Mouse (Mus musculus) kidney, postnatal 10 days (tissue): ENCODE data around the gene March6.

Source experiments
- DNase-seq: peaks from one replicate; pipeline ENCODE4 v3.0.0; 2021; ENCODE audit warnings: mixed read lengths

March6 gene

GRCm38 (mm10) chr15:31542013-31542958 lies 11.4 kb upstream of the March6 start:
- peak; percentile 63 for DNase-seq

- DNase-seq = no peak
Measured at GRCm38 (mm10) chr15:31540513-31540802, 9.6 kb upstream of the March6 start.

- DNase-seq = no peak
Measured at GRCm38 (mm10) chr15:31539643-31540512, 9.0 kb upstream of the March6 start.

DNA sequence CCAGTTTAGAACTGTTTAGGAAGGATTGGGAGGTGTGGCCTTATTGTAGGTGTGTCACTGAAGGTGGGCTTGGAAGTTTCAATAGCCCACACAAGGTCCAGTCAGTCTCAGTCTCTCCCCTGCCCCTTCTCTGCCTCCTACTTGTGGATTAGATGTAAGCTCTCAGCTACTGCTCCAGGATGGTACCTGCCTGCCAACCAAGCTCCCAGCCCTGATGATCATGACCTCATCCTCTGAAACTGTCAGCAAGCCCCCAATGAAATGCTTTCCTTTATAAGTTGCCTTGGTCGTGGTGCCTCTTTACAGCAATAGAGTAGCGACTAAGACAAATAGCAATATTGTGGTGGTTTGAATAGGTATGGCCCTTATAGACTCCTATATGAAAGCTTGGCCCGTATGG lies 7.5 kb upstream of the March6 start:
- no peak for DNase-seq

- no peak for DNase-seq
Measured at GRCm38 (mm10) chr15:31537706-31538105, 6.9 kb upstream of the March6 start.

DNA sequence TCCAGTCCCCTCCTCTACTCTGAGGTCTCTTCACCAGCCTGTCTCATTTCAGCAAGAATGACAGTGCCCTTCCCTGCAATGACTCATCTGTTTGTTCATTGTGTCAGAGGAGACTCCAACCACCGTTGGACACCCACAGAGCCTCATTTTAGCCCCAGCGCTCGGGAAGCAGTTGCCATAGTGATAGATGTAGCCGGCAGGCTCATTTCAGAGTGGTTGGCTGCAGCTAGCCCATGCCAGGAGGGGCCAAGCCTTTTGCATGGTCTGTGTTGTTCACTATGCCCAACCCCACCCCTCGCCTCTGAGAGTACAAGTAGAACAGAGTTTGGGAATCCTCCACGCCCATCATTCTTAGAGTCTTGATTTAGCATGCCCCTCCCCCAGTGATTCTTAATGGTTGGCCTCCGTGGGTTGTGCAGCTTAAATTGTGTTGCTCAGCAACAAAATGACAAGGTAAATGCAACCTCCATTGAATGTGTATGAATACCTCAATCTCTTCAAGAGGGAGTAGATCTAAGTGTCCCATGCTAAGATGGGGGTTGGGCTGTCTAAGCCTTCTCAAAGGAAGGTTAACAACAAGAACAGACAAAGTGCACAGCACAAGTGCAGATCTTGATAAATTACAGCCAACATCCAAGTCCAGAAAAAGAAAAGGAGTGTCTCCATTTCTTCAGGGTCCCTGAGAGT lies 5.3 kb upstream of the March6 start:
- no peak for DNase-seq

GRCm38 (mm10) chr15:31535259-31535855 lies 4.5 kb upstream of the March6 start:
- DNase-seq = no peak

GRCm38 (mm10) chr15:31534421-31535258 lies 3.8 kb upstream of the March6 start:
- no peak for DNase-seq

- no peak for DNase-seq
Measured at GRCm38 (mm10) chr15:31533529-31533928, 2.7 kb upstream of the March6 start.

- DNase-seq = no peak
Measured at GRCm38 (mm10) chr15:31532331-31533021, 1.6 kb upstream of the March6 start.

DNA sequence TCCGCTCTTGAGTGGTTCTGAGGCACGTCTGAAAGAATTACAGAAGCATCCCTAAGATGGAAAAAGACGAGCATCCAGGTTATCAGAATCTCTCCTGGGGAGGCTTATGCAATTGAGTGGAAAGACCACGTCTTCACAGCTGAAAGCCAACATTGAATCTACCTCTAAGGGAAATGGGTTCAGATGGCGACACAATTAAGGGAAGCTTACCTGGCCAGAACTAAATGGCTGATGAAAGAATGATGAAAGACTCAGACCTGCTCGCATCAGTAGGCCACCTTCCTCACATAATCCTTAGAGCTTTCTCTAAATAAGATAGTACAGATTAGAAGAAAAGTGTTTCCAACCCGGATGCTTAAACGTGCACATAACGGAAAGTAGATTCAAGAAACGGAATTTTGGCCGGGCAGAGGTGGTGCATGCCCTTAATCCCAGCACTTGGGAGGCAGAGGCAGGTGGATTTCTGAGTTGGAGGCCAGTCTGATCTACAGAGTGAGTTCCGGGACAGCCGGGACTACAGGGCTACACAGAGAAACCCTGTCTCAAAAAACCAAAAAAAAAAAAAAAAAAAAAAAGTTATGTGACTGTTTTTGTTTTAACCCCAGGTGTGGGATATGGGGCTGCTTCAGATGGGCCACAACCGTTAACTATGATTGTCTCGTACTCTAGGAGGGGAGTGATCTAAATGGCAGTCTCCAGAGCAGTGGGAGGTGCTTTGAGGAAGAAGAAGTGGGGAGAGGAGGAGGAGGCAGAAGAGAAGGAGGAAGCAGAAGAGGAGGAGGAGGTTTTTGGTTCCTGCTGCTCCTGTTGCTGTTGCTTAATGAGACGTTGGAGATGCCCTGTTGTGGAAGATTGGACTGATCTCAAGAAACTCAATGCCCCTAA lies 835 bp upstream of the March6 start:
- DNase-seq = no peak

GRCm38 (mm10) chr15:31529811-31530658 lies 818 bp downstream of the March6 start:
- DNase-seq = peak; percentile 69

DNA sequence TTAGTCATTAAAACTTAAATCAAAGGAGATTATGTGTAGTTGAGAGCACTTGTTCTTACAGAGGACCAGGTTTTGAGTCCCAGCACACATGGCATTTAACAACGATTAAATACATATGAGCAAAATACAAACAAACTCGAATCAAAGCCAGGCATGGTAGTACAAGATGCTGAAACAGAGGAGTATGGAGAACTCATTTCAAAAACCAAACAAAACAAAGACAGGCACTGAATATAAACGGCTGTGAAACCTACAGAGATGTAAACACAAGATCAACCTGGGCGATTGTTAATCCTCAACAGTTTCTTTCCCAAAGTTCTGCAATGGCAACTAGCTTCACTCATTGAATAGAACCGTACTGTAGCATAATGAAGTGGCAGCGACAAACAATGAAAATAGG lies 1.8 kb downstream of the March6 start:
- DNase-seq = no peak

DNA sequence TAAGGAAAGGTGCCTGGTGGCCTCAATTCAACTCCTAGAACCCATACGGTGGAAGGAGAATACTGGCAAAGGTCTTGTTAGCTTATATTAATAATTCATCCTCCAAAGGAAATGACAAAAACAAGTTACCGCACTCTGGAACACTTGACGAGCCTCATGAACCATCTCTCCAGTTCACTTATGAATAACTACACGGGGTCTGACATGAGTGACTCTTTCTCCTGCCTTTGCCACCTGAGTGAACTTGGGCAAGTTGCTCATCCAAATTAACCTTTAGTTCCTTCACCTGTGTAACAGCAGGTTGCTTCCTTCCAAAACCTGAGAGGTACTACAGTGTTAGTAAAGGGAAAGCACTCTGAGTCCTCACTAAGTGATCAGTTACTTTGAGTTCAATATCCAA lies 2.4 kb downstream of the March6 start:
- DNase-seq = no peak

DNA sequence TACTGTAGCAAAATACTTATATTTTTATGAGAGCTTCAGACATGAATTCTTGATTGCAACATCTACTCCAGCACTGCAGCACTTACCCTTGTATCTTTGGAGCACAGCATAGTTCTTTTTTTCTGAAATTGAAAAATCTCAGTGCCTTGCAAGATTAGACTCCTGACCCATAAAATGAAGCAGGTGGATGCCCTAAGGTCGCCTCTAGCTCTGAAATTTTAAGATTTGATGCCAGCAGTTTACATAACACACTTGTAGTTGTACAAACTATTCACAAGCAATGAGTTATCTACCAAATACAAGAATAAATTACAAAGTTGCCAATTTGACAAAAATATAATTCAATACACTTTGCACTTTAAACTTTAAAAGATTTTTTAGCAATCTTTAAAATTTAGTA lies 4.4 kb downstream of the March6 start:
- no peak for DNase-seq

DNA sequence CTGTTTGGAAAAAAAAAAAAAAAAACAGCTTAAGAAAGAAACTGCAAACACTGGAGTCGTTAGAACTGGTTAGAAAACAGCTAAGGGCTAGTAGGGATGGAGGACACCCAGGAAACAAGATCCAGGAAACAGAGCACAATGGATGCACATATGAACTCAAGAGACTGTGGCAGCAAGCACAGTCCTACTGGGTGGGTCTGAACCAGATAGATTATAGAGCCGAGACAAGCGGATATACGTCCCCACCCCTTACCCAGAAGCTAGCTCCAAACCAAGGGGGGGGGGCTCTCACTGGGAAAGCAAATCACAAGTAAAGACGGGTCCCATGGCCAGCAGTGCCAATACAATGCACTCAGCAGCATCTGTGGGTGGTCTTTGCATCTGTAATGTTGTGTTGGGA lies 11.9 kb downstream of the March6 start:
- DNase-seq = no peak

- DNase-seq = no peak
Measured at GRCm38 (mm10) chr15:31518371-31518770, 12.5 kb downstream of the March6 start.

- DNase-seq = no peak
Measured at GRCm38 (mm10) chr15:31517186-31517585, 13.7 kb downstream of the March6 start.

DNA sequence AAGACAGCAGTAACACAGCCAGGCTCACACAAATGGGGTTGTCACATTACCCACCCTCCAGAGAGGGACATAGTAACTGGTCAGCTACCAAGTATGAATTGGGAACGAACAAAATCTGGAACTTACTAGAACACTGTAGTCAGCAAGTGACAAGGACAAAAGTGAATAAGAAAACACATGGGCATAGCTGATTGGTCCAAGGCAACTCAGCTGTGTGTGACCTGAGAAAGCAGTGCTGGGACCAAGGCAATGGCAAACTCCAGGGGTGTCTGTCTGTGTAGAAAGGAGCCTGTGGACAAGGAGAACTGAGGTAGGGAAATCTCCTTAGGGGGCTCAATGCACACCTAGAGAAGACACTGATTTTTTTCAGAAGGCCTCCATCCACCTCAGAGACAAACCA lies 19.1 kb downstream of the March6 start:
- no peak for DNase-seq
